Mouse (Mus musculus) neural tube, embryonic 13.5 days (tissue): ENCODE results near the gene Plekhg2. TPM values are rescaled to one million over a fixed set of nuclear protein-coding genes. Genes with fewer than 3 reads are reported as not detected.

Experiments
- ATAC-seq: fragments of 200-750 bp; cut with Nextera tagmentation; 2 replicates; pipeline ENCODE4 v1.8.0; 2017; ENCODE audit warnings: low read depth, mild to moderate bottlenecking, moderate TSS enrichment, moderate library complexity
- H3K27ac ChIP-seq: fragments of 300-500 bp; sonication (generic); replicated peaks from 2 replicates; pipeline ENCODE4 v1.5.1; 2015; ENCODE audit warnings: moderate library complexity, mild to moderate bottlenecking, inconsistent platforms
- H3K27me3 ChIP-seq: fragments of 300-500 bp; sonication (generic); 2 replicates; pipeline ENCODE4 v1.6.1; 2015; ENCODE audit warnings: mild to moderate bottlenecking, inconsistent platforms
- H3K36me3 ChIP-seq: fragments of 300-500 bp; sonication (generic); 2 replicates; pipeline ENCODE4 v1.6.1; 2015; ENCODE audit warnings: mild to moderate bottlenecking, inconsistent platforms
- H3K4me1 ChIP-seq: fragments of 300-500 bp; sonication (generic); replicated peaks from 2 replicates; pipeline ENCODE4 v1.6.1; 2015; ENCODE audit warnings: inconsistent platforms
- H3K4me2 ChIP-seq: fragments of 300-500 bp; sonication (generic); 2 replicates; pipeline ENCODE4 v1.6.1; 2015; ENCODE audit warnings: inconsistent platforms, mild to moderate bottlenecking, moderate library complexity
- H3K4me3 ChIP-seq: fragments of 300-500 bp; sonication (generic); 2 replicates; pipeline ENCODE4 v1.5.1; 2015; ENCODE audit warnings: mild to moderate bottlenecking, inconsistent platforms
- H3K9ac ChIP-seq: fragments of 300-500 bp; sonication (generic); 2 replicates; pipeline ENCODE4 v1.6.1; 2015; ENCODE audit warnings: moderate library complexity, mild to moderate bottlenecking, inconsistent platforms
- H3K9me3 ChIP-seq: fragments of 300-500 bp; sonication (generic); 2 replicates; pipeline ENCODE4 v1.6.1; 2016; ENCODE audit warnings: inconsistent platforms
- WGBS: fragments of 180-500 bp; shearing (Covaris S2); methylation state at CpG from one replicate; pipeline ENCODE4 v1.1.7; 2015; 5-methylcytosine and 5-hydroxymethylcytosine counted together
- polyA plus RNA-seq: library from polyadenylated mRNA; unstranded; fragments of >200 nt; fragmentation: Nextera tagmentation; extraction: Ambion mirVana; gene quantifications from 2 replicates; pipeline ENCODE4 v1.2.1, GENCODE M21; 2015

Plekhg2 gene
- polyA plus RNA-seq, 1 experiment from 2014 or later = 33.8 TPM

- Histone ChIP-seq H3K9me3 (no peaks in the 10 kb centered on the region), H3K4me2 (peak overlapping the region; percentile 74), H3K27me3 (no peaks in the 10 kb centered on the region), H3K4me1 (peaks cover 74% of the 10 kb centered on the region), H3K36me3 (peaks cover 6% of the 10 kb centered on the region; the same call in 1 of the 2 replicates), H3K27ac (peak overlapping the region; percentile 90; the same call in 1 of the 2 replicates), H3K9ac (no peak overlapping the region), H3K4me3 (no peak overlapping the region)
- ATAC-seq = no peak
- 84% methylated on average over 10 of the region's 10 CpGs for WGBS
Observed at GRCm38 (mm10) chr7:28374647-28375046, 2.2 kb upstream of the Plekhg2 start.

GRCm38 (mm10) chr7:28373891-28374495 lies 1.6 kb upstream of the Plekhg2 start:
- H3K9ac ChIP-seq = no peak overlapping the region
- H3K27ac ChIP-seq = peak overlapping the region; percentile 49; the same call in 1 of the 2 replicates
- peaks cover 72% of the 10 kb centered on the region for H3K4me1 ChIP-seq
- 82% methylated on average over 7 of the region's 7 CpGs for WGBS
- H3K9me3 ChIP-seq = no peaks in the 10 kb centered on the region
- H3K4me3 ChIP-seq = no peak overlapping the region
- H3K36me3 ChIP-seq = peaks cover 8% of the 10 kb centered on the region; the same call in 1 of the 2 replicates
- H3K4me2 ChIP-seq = no peak overlapping the region
- no peak for ATAC-seq
- no peaks in the 10 kb centered on the region for H3K27me3 ChIP-seq

DNA sequence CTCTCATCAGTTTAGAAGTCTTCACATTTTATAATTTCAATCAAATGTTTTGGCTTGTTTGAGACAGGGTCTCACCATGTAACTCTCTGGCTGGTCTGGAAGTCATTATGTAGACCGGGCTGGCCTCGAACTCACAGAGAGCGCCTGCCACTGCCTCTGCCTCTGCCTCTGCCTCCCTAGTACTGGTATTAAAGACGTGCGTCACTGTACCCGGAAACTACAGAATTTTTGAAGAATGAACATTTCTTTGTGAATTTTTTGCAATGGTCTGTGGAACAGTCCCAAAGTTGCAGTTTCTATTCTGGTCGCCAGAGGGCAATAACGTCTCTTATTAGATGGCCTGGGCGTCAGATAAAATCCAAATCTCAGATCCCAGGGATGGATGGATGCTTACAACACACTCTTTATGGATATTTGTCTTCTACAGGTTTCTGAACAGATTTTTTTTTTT lies 757 bp upstream of the Plekhg2 start:
- H3K9me3 ChIP-seq = no peaks in the 10 kb centered on the region
- H3K4me2 ChIP-seq = peak overlapping the region; percentile 78
- peak overlapping the region; percentile 91 for H3K27ac ChIP-seq
- H3K36me3 ChIP-seq = peaks cover 16% of the 10 kb centered on the region
- H3K4me3 ChIP-seq = peak overlapping the region; percentile 64
- peak; percentile 1 for ATAC-seq
- H3K9ac ChIP-seq = peak overlapping the region; percentile 35; the same call in 1 of the 2 replicates
- WGBS = under 1% methylated on average over 9 of the region's 9 CpGs
- H3K4me1 ChIP-seq = peaks cover 67% of the 10 kb centered on the region
- no peaks in the 10 kb centered on the region for H3K27me3 ChIP-seq

GRCm38 (mm10) chr7:28371514-28371989 lies 847 bp downstream of the Plekhg2 start:
- peaks cover 52% of the 10 kb centered on the region for H3K4me1 ChIP-seq
- H3K4me2 ChIP-seq = peak overlapping the region; percentile 78
- ATAC-seq = peak; percentile 6; the same call in 1 of the 2 replicates

GRCm38 (mm10) chr7:28370977-28371513 lies 1.4 kb downstream of the Plekhg2 start:
- Histone ChIP-seq H3K4me3 (peak overlapping the region; percentile 64), H3K9ac (peak overlapping the region; percentile 84), H3K4me1 (peaks cover 47% of the 10 kb centered on the region), H3K9me3 (no peaks in the 10 kb centered on the region), H3K27me3 (no peaks in the 10 kb centered on the region), H3K27ac (peak overlapping the region; percentile 91), H3K36me3 (peaks cover 37% of the 10 kb centered on the region), H3K4me2 (peak overlapping the region; percentile 78)
- WGBS = 8% methylated on average over 11 of the region's 11 CpGs
- no peak for ATAC-seq

More at GRCm38 (mm10) chr7:28371514-28371989, 847 bp downstream of the Plekhg2 start:
- under 1% methylated on average over 42 of the region's 43 CpGs for WGBS
- peak overlapping the region; percentile 64 for H3K4me3 ChIP-seq
- H3K27me3 ChIP-seq = no peaks in the 10 kb centered on the region
- H3K36me3 ChIP-seq = peaks cover 32% of the 10 kb centered on the region
- peak overlapping the region; percentile 91 for H3K27ac ChIP-seq
- no peaks in the 10 kb centered on the region for H3K9me3 ChIP-seq
- peak overlapping the region; percentile 84 for H3K9ac ChIP-seq

DNA sequence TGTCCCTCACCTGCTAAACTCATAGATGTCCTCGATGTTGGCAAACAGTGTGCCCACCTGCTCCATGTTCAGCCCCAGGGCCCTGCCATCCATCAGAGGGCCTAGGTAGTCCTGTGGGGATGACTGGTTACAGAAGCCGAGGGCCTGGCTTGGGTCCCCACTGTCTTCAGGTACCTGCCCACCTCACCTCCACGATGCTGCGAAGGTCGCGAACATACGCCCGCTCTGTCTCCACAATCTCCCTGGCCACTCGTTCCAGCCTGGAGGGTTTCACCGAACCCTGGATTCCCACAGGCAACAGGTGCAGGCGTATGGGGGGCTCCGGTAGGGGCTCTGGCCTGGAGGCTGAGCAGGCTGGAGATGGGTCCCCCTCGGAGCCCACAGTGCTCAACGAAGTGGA lies 2.3 kb downstream of the Plekhg2 start:
- WGBS = 93% methylated on average over 14 of the region's 14 CpGs
- Histone ChIP-seq H3K36me3 (peaks cover 45% of the 10 kb centered on the region), H3K27me3 (no peaks in the 10 kb centered on the region), H3K4me1 (peaks cover 37% of the 10 kb centered on the region), H3K9ac (peak overlapping the region; percentile 84; the same call in 1 of the 2 replicates), H3K4me2 (peak overlapping the region; percentile 78), H3K9me3 (no peaks in the 10 kb centered on the region), H3K27ac (no peak overlapping the region), H3K4me3 (peak overlapping the region; percentile 64)
- ATAC-seq = no peak

- H3K36me3 ChIP-seq = peaks cover 61% of the 10 kb centered on the region
- 93% methylated on average over 16 of the region's 16 CpGs for WGBS
- no peaks in the 10 kb centered on the region for H3K27me3 ChIP-seq
- no peak overlapping the region for H3K27ac ChIP-seq
- no peak overlapping the region for H3K4me3 ChIP-seq
- H3K9ac ChIP-seq = no peak overlapping the region
- no peak overlapping the region for H3K4me2 ChIP-seq
- peaks cover 28% of the 10 kb centered on the region for H3K4me1 ChIP-seq
- ATAC-seq = no peak
- H3K9me3 ChIP-seq = no peaks in the 10 kb centered on the region
Observed at GRCm38 (mm10) chr7:28368276-28368920, 4.0 kb downstream of the Plekhg2 start.

DNA sequence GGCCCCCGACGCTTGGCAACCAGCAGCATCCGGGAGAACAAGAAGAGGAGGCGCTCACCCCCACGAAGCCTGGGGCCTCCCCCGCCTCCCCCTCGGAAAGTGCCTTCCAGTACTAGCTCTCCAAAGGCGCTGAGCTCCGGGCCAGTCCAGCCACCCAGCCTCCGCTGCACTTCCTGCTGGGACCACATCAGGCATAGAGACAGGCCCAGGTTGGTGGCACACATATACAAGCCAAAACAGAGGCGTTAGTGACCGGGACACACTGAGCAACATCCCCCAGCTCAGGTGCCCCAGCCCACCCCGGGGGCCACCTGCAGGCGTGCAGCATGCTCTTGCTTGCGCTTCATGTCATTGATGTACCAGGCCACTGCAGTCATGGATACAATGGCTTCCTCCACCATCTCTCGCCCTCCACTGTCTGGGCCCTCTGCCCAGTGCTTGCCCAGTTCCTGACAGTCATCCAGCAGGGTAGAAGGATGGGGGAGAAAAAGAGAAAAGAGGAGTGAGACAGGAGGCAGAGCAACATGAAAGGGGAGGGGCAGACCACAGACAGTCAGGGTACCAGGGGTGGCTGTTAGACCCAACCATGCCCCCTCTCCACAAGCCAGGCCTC lies 4.6 kb downstream of the Plekhg2 start:
- H3K9me3 ChIP-seq = no peaks in the 10 kb centered on the region
- 91% methylated on average over 16 of the region's 16 CpGs for WGBS
- no peak overlapping the region for H3K9ac ChIP-seq
- H3K4me3 ChIP-seq = no peak overlapping the region
- no peak overlapping the region for H3K27ac ChIP-seq
- H3K4me1 ChIP-seq = peaks cover 28% of the 10 kb centered on the region
- ATAC-seq = no peak
- no peaks in the 10 kb centered on the region for H3K27me3 ChIP-seq
- no peak overlapping the region for H3K4me2 ChIP-seq
- peaks cover 65% of the 10 kb centered on the region for H3K36me3 ChIP-seq

DNA sequence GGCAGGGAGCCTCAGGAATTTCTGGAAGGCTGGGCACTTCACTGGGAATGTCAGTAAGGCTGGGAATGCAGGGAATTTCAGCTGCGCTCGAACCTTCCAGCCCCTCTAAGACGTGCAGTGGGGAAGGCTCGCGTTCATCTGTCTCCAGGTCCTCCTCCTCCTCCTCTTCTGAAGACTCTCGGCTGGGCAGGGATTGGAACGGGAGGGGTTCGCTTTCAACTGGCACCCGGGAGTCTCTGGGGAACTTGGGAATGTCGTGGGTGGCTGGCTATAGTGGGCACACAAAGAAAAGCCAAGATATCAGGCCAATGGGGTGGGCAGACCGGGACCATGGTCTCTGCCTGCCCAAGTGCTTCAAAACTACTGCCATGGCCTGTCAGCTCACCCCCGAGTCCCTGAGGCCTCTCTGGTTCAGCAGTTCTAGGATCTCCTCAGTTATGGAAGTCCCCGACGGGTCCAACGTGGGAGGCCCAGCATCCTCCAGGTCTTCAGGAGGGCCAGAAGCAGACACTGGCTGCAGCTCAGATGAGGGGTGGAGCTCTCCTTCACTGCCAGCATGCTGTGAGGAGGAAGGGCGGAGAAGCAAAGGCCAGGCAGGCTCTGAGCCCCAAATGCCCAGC lies 9.8 kb downstream of the Plekhg2 start:
- ATAC-seq = no peak
- 90% methylated on average over 16 of the region's 16 CpGs for WGBS
- peaks cover 14% of the 10 kb centered on the region; the same call in 1 of the 2 replicates for H3K4me1 ChIP-seq
- H3K9me3 ChIP-seq = no peaks in the 10 kb centered on the region
- no peaks in the 10 kb centered on the region for H3K27me3 ChIP-seq
- H3K27ac ChIP-seq = no peak overlapping the region
- H3K4me2 ChIP-seq = no peak overlapping the region
- peaks cover 84% of the 10 kb centered on the region for H3K36me3 ChIP-seq
- no peak overlapping the region for H3K4me3 ChIP-seq
- no peak overlapping the region for H3K9ac ChIP-seq

DNA sequence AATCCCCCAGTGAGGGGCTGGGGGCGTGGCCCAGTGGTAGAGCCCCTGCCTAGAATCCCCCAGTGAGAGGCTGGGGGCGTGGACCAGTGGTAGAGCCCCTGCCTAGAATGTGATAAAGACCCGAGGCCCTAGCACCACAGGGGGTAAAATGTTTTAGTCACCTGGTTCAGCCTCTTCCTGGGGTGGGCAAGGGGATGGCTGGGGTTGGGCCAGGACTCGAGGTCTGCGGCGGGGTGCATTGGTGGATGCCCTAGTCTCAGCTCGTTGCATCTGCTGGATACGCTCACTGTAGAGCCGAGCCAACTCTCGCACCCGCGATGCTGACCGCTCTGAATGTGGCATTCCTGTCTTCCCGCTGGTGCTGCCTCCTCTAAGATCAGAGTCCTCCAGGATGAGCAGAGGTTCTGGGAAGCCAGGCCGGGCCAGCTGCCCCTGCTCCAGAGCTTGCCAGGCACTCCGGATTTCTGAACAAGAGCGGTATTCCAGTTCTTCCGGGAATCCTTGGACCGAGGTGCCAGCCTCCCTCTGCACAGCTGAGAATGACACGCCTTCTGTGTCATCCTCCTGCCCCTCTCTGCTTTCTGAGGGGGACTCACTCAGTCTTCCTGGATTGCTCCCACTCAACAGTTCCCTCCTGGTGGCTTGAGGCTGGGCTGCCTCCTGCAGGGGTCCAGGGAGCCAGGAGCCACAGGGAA lies 10.6 kb downstream of the Plekhg2 start:
- no peaks in the 10 kb centered on the region for H3K27me3 ChIP-seq
- no peak overlapping the region for H3K4me3 ChIP-seq
- no peak overlapping the region for H3K9ac ChIP-seq
- H3K27ac ChIP-seq = no peak overlapping the region
- H3K4me1 ChIP-seq = peaks cover 21% of the 10 kb centered on the region
- no peak for ATAC-seq
- no peak overlapping the region for H3K4me2 ChIP-seq
- WGBS = 96% methylated on average over 20 of the region's 20 CpGs
- peaks cover 76% of the 10 kb centered on the region for H3K36me3 ChIP-seq
- no peaks in the 10 kb centered on the region for H3K9me3 ChIP-seq

DNA sequence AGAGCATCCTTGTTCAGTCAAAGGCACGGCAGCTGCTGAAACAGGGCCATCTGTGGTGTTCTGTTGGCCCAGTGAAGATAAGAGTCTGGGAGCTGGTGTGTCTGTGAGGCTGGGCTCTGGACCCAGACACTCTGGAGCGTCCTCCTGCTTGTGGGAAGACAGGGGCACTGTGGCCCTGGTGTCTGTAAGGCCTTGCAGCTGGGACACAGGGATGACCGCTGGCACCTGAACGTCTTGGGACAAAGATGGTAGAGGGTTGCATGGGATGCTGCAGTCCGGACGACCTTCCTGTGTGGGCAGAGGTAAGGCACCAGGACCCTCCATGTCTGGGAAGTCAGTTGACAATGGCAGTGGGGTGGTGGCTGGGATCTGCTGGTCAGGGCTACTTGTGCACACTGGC lies 12.1 kb downstream of the Plekhg2 start:
- Histone ChIP-seq H3K4me3 (no peak overlapping the region), H3K4me1 (peaks cover 24% of the 10 kb centered on the region), H3K27me3 (no peaks in the 10 kb centered on the region), H3K27ac (no peak overlapping the region), H3K36me3 (peaks cover 65% of the 10 kb centered on the region), H3K9me3 (no peaks in the 10 kb centered on the region), H3K9ac (no peak overlapping the region), H3K4me2 (no peak overlapping the region)
- ATAC-seq = no peak
- 92% methylated on average over 6 of the region's 6 CpGs for WGBS
